Mouse (Mus musculus) right cerebral cortex, postnatal 14 days (tissue): ENCODE measurements at regions not wholly inside any gene's neighbourhood (a gene's known extent, or its start where the extent isn't known, plus 50 kb on each side); places are given as distances from the start of the nearest gene placed in this dataset.

Experiments
- DNase-seq: peaks from one replicate; pipeline ENCODE4 v3.0.0; 2022

GRCm38 (mm10) chr19:15200792-15201191 lies 602.9 kb upstream of the Tle4 start:
- DNase-seq = no peak

- no peak for DNase-seq
Observed at GRCm38 (mm10) chr19:15200361-15200760, 602.5 kb upstream of the Tle4 start.

GRCm38 (mm10) chr19:15199692-15200091 lies 601.8 kb upstream of the Tle4 start:
- no peak for DNase-seq

GRCm38 (mm10) chr19:15175221-15175620 lies 577.4 kb upstream of the Tle4 start:
- DNase-seq = no peak

GRCm38 (mm10) chr19:15173301-15173700 lies 575.5 kb upstream of the Tle4 start:
- no peak for DNase-seq

- DNase-seq = no peak
Observed at GRCm38 (mm10) chr19:15167184-15167583, 569.3 kb upstream of the Tle4 start.

GRCm38 (mm10) chr19:15160641-15161040 lies 562.8 kb upstream of the Tle4 start:
- no peak for DNase-seq

GRCm38 (mm10) chr19:15158653-15159052 lies 560.8 kb upstream of the Tle4 start:
- DNase-seq = no peak

GRCm38 (mm10) chr19:15158177-15158576 lies 560.3 kb upstream of the Tle4 start:
- DNase-seq = no peak

- no peak for DNase-seq
Observed at GRCm38 (mm10) chr19:15154693-15155092, 556.8 kb upstream of the Tle4 start.

GRCm38 (mm10) chr19:15146325-15146724 lies 548.5 kb upstream of the Tle4 start:
- no peak for DNase-seq

- no peak for DNase-seq
Observed at GRCm38 (mm10) chr19:15127122-15127521, 529.3 kb upstream of the Tle4 start.

GRCm38 (mm10) chr19:15108441-15109026 lies 510.7 kb upstream of the Tle4 start:
- DNase-seq = no peak

- no peak for DNase-seq
Observed at GRCm38 (mm10) chr19:15095054-15095453, 497.2 kb upstream of the Tle4 start.

GRCm38 (mm10) chr19:15093534-15093933 lies 495.7 kb upstream of the Tle4 start:
- no peak for DNase-seq

GRCm38 (mm10) chr19:15080638-15081037 lies 482.8 kb upstream of the Tle4 start:
- no peak for DNase-seq

GRCm38 (mm10) chr19:15057801-15058200 lies 459.9 kb upstream of the Tle4 start:
- DNase-seq = no peak

- no peak for DNase-seq
Observed at GRCm38 (mm10) chr19:15053582-15054141, 455.8 kb upstream of the Tle4 start.

- DNase-seq = no peak
Observed at GRCm38 (mm10) chr19:15052642-15053239, 454.9 kb upstream of the Tle4 start.

GRCm38 (mm10) chr19:15047896-15048295 lies 450.0 kb upstream of the Tle4 start:
- peak; percentile 11 for DNase-seq

- DNase-seq = no peak
Observed at GRCm38 (mm10) chr19:15047306-15047868, 449.5 kb upstream of the Tle4 start.

- DNase-seq = peak; percentile 84
Observed at GRCm38 (mm10) chr19:15035554-15035953, 437.7 kb upstream of the Tle4 start.

GRCm38 (mm10) chr19:15033921-15034320 lies 436.1 kb upstream of the Tle4 start:
- DNase-seq = no peak

GRCm38 (mm10) chr19:15033396-15033795 lies 435.5 kb upstream of the Tle4 start:
- DNase-seq = no peak
